In the genomic region with DNA sequence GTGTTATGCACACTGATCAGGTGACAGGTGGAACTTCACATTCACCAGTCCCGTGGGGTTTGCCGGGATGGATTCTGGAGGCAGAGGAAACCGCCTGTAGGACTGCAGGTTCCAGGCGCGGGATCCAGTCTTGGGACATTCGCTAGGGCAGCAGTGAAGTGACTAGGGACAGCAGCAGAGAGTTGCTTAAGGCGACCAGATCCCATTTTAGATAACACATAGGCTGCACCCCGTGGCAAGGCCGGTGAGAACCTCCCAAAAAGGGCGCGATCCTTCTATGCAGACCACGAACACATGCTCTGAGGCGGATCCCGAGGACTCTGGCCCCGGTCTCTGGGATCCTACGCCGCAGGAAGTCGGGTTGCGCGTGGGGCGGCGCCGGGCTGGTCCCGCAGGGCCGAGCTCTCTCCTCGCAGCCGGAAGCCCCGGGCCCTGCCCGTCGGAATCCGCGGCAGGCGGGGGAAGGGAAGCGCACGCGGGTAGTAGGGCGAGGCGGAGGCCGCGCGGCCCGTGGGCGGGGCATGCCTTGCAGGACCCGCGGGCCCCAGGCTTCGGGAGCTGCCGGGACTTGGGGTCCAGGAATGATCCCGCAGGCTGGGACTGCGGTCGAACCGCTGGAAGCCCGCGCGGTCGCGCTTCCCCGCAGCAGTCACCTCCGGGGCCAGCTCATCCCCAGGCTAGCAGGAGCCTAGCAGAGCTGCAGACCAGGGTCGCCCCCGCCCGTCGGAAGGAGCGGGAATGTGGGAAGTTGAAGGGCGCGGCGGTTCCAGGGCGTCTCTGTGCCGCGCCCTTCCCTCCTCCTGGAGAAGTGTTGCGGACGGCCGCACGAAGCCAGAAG, we compare ENCODE assay signal across 8 mouse cellular contexts.
DNase-seq lines count a peak whose midpoint lies in the region; ATAC-seq and TF ChIP-seq lines count a peak whose summit lies in the region.

No protein-coding gene starts in this region.

- ATAC-seq in hindbrain, embryonic 14.5 days (ENCODE audit: low FRiP score) = peak; percentile 66
- ATAC-seq in megakaryocyte progenitor cell, adult 5-6 weeks (replicated peaks; ENCODE audit: poor library complexity) = peak; percentile 62

- peak overlapping the region; percentile 61 for H3K9ac ChIP-seq in ES-E14 (ENCODE audit: insufficient read depth, low read depth, low read length, poor library complexity, severe bottlenecking)
- H3K9ac ChIP-seq in hindbrain, embryonic 14.5 days = peak overlapping the region; percentile 69

- H3K27me3 ChIP-seq in hindbrain, embryonic 14.5 days (ENCODE audit: control insufficient read depth, insufficient read depth, low read length) = no peaks in the 10 kb centered on the region

- no peak overlapping the region for H3K27ac ChIP-seq in ES-E14 (ENCODE audit: insufficient read depth, low read depth, low read length, poor library complexity, severe bottlenecking)
- no peak overlapping the region for H3K27ac ChIP-seq in hindbrain, embryonic 14.5 days

- 6% methylated on average over 65 of the region's 73 CpGs for WGBS in hindbrain, embryonic 14.5 days

- H3K36me3 ChIP-seq in ES-E14 (ENCODE audit: control insufficient read depth, insufficient read depth, low read length, poor library complexity, severe bottlenecking) = peaks cover 2% of the 10 kb centered on the region; the same call in 1 of the 2 replicates
- peaks cover 11% of the 10 kb centered on the region for H3K36me3 ChIP-seq in hindbrain, embryonic 14.5 days (replicated peaks; ENCODE audit: control insufficient read depth, insufficient read depth)

- in situ Hi-C loops in ES-E14 (cut with MboI; ENCODE audit: low sequenced_read_pairs in 2 of 2, unreplicated experiment in 2 of 2) = no loop called here

- H3K9me3 ChIP-seq in ES-E14 (ENCODE audit: control insufficient read depth, insufficient read depth, low read depth, low read length) = no peaks in the 10 kb centered on the region
- no peaks in the 10 kb centered on the region for H3K9me3 ChIP-seq in hindbrain, embryonic 14.5 days (ENCODE audit: control insufficient read depth, low read length)

- peak overlapping the region; percentile 89 for H3K4me2 ChIP-seq in hindbrain, embryonic 14.5 days (replicated peaks)

- intact Hi-C loops in left cerebral cortex, postnatal 25 days (cut with DNase I) = loop anchor here (2.0 kb wide), 1 partner anchor 70 kb away; no protein-coding TSS in a partner anchor

- peak overlapping the region; percentile 47 to 66 for H3K4me3 ChIP-seq in ES-E14 (ENCODE audit: insufficient read depth in 1 of 2, low read depth in 1 of 2, low read length in 2 of 2, poor library complexity in 1 of 2, severe bottlenecking in 1 of 2)
- peak overlapping the region; percentile 37 for H3K4me3 ChIP-seq in hindbrain, embryonic 14.5 days (replicated peaks; ENCODE audit: low read length)

- H3K4me1 ChIP-seq in ES-E14 (ENCODE audit: control insufficient read depth in 2 of 2, insufficient read depth in 2 of 2, low read length in 2 of 2, poor library complexity in 1 of 2) = peaks cover 13 to 22% of the 10 kb centered on the region in 2 experiments
- H3K4me1 ChIP-seq in hindbrain, embryonic 14.5 days (replicated peaks; ENCODE audit: control insufficient read depth, insufficient read depth, low read length) = peaks cover 15% of the 10 kb centered on the region

- DNase-seq in ES-E14 (ENCODE audit: low read depth, low spot score) = peak; percentile 67
- peak; percentile 61 for DNase-seq in cerebellum, adult 8-10 months
- peak; percentile 90 for DNase-seq in gastrocnemius, adult 18-20 months (ENCODE audit: low spot score)
- peak; percentile 61 for DNase-seq in hindbrain, embryonic 14.5 days (ENCODE audit: low spot score)
- DNase-seq in left cerebral cortex, postnatal 25 days (ENCODE audit: low spot score in 2 of 2) = peak; percentile 64 to 65
- DNase-seq in right cerebral cortex, postnatal 10 days (ENCODE audit: low spot score in 2 of 2) = peak; percentile 73 to 75
- peak; percentile 64 for DNase-seq in urinary bladder, postnatal 10 days (ENCODE audit: low spot score)

TF ChIP-seq in ES-E14, 5 proteins besides CTCF, POLR2A, EP300 and RAD21:
- TF ChIP-seq MAFK (IDR thresholded peaks at IDR 0.05; ENCODE audit: insufficient read depth, low read depth, low read length) (no peak), ZC3H11A (IDR thresholded peaks at IDR 0.05; ENCODE audit: borderline replicate concordance, low read depth, low read length) (no peak), HCFC1 (IDR thresholded peaks at IDR 0.05; ENCODE audit: borderline replicate concordance, insufficient read depth, low read length) (no peak), ZNF384 (IDR thresholded peaks at IDR 0.05; ENCODE audit: low read depth, low read length) (no peak), CHD2 (IDR thresholded peaks at IDR 0.05; ENCODE audit: low read depth, low read length) (no peak; the same call in 1 of the 2 replicates)
TF ChIP-seq in ES-E14: peak in this region for 0.
